Mouse (Mus musculus) limb, embryonic 14.5 days (tissue): ENCODE measurements around the gene Igsf8. TPM values are rescaled to one million over a fixed set of nuclear protein-coding genes. Genes with fewer than 3 reads are reported as not detected.

Source experiments
- ATAC-seq: fragments of 200-750 bp; cut with Nextera tagmentation; 2 replicates; pipeline ENCODE4 v1.8.0; 2017; ENCODE audit warnings: low read depth, moderate number of reproducible peaks, moderate TSS enrichment; ENCODE audit not compliant: low FRiP score
- DNase-seq: peaks from one replicate; pipeline ENCODE4 v3.0.0-alpha.2; 2015; ENCODE audit warnings: low spot score
- H3K27ac ChIP-seq: fragments of 300-500 bp; sonication (generic); replicated peaks from 2 replicates; pipeline ENCODE4 v1.5.1; 2014; ENCODE audit warnings: low read depth, mild to moderate bottlenecking, low read length, moderate library complexity, mixed read lengths
- H3K27me3 ChIP-seq: fragments of 300-500 bp; sonication (generic); 2 replicates; pipeline ENCODE4 v1.6.1; 2014; ENCODE audit warnings: low read length, mixed read lengths; ENCODE audit not compliant: control insufficient read depth, insufficient read depth
- H3K36me3 ChIP-seq: fragments of 300-500 bp; sonication (generic); 2 replicates; pipeline ENCODE4 v1.6.1; 2014; ENCODE audit warnings: mild to moderate bottlenecking, low read length, moderate library complexity, mixed read lengths; ENCODE audit not compliant: control insufficient read depth, insufficient read depth
- H3K4me1 ChIP-seq: fragments of 300-500 bp; sonication (generic); 2 replicates; pipeline ENCODE4 v1.6.1; 2014; ENCODE audit warnings: antibody characterized with exemption, low read length, mixed read lengths; ENCODE audit not compliant: control insufficient read depth, insufficient read depth
- H3K4me2 ChIP-seq: fragments of 300-500 bp; sonication (generic); replicated peaks from 2 replicates; pipeline ENCODE4 v1.6.1; 2014; ENCODE audit warnings: low read depth, mild to moderate bottlenecking, low read length, moderate library complexity; ENCODE audit not compliant: severe bottlenecking
- H3K4me3 ChIP-seq: fragments of 300-500 bp; sonication (generic); replicated peaks from 2 replicates; pipeline ENCODE4 v1.5.1; 2014; ENCODE audit warnings: low read length
- H3K9ac ChIP-seq: fragments of 300-500 bp; sonication (generic); 2 replicates; pipeline ENCODE4 v1.6.1; 2014; ENCODE audit warnings: mild to moderate bottlenecking, low read depth, low read length, moderate library complexity; ENCODE audit not compliant: severe bottlenecking
- H3K9me3 ChIP-seq: fragments of 300-500 bp; sonication (generic); 2 replicates; pipeline ENCODE4 v1.6.1; 2016; ENCODE audit warnings: low read length; ENCODE audit not compliant: control insufficient read depth
- POLR2A ChIP-seq: fragments of 200-500 bp; IDR thresholded peaks from 2 replicates; pipeline ENCODE4 v1.8.0; 2012; ENCODE audit warnings: inconsistent platforms, mild to moderate bottlenecking, moderate library complexity, borderline replicate concordance; ENCODE audit not compliant: insufficient read depth, insufficient read length; ENCODE audit errors: extremely low read depth
- WGBS: fragments of 180-500 bp; shearing (Covaris S2); extraction: QIAGEN DNeasy Blood & Tissue Kit; methylation state at CpG from one replicate; pipeline ENCODE4 v1.1.7; 2014; 5-methylcytosine and 5-hydroxymethylcytosine counted together
- polyA plus RNA-seq, 2 experiments: library from polyadenylated mRNA; depleted of rRNA in 1 of 2; stranded (reverse) in 1 of 2; unstranded in 1 of 2; fragments of >200 nt; fragmentation: Nextera tagmentation in 1 of 2; extraction: Ambion mirVana in 1 of 2; gene quantifications; 2 replicates each; pipeline versions ENCODE4 v1.2.1 to v1.2.3; 2012 to 2014

The Igsf8 gene
- polyA plus RNA-seq, 2 experiments = 50.1 to 71.4 TPM

DNA sequence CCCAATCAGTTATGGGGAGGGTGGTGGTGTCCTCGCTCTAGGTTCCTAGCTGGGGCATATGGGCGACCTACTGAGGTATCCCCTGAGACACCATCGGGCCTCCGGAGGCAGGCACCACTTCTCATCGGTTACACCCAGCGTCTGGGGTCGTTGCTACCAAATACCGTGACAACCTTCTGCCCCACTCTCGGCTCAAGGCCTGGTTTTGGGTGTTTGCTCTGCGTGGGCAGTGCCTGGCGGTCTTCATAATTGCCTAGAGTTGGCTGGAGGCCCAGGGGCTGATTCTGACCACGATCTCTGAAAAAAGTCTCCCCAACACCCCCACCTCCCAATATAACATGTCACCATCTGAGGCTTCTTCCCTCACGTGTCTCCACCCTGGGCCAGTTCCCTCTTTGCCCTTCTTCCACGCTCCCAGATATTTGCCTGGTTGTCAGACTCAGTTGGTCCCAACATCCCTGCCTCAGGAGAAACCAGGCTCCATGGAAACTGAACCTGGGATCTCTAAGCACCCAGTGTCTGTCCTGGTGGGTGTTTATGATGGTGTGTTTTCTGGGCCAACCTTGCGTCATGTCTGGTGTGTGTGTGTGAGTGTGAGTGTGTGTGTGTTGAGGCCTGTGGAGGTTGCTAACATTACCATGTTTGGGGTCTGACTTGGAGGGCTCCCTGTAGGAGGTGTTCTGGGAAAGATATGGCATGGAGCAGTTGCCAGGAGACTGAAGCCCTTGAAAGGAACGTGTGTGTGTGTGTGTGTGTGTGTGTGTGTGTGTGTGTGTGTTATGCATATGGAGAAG lies 51.5 kb downstream of the Igsf8 start:
- no peaks in the 10 kb centered on the region for H3K9me3 ChIP-seq
- 13% methylated on average over 16 of the region's 16 CpGs for WGBS
- peak overlapping the region; percentile 66 for H3K4me3 ChIP-seq
- peak overlapping the region; percentile 59 for H3K9ac ChIP-seq
- no peak for ATAC-seq
- TF ChIP-seq POLR2A = no peak
- no peaks in the 10 kb centered on the region for H3K27me3 ChIP-seq
- no peak overlapping the region for H3K27ac ChIP-seq
- H3K36me3 ChIP-seq = peaks cover 8% of the 10 kb centered on the region; the same call in 1 of the 2 replicates
- H3K4me1 ChIP-seq = peaks cover 23% of the 10 kb centered on the region
- H3K4me2 ChIP-seq = peak overlapping the region; percentile 96
- DNase-seq = no peak

DNA sequence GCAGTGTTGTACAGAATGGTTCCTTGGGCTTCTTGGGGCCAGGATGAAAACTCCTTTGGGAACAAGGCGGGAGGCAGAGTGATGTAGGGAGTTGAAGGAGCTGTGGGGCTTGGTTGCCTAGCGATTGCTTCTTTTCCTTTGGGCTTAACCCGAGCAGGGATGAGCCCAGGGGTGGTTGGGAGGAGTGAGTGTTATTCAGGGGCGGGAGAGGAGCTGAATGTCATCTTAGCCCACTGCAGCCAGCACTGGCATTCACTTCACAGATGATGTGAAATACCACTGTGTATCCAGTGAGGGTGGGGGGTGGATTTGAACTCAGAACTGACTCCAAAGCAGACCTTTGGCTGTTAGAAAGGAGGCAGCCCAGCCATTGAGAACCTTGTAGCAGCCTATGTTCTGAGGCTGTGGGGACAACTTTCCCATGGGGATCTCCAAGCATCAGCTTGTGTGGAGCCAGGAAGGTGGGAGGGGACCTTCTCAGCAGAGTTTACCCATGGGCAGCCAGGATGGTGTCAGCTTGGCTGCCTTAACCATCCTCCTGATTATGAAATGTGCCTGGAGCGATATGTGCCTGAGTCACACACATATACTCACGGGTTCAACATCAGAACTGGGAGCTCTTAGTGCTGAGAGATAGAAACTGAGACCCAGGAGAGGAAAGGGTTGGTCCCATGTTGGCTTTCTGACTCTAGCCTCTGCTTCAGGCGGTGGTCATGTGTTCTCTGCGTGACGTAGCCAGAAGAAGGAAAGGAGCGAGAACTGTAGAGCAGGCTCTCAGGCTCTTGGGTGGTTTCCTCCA lies 52.4 kb downstream of the Igsf8 start:
- Histone ChIP-seq H3K36me3 (peaks cover 16% of the 10 kb centered on the region), H3K4me2 (peak overlapping the region; percentile 96; the same call in 1 of the 2 replicates), H3K9me3 (no peaks in the 10 kb centered on the region), H3K27me3 (no peaks in the 10 kb centered on the region), H3K27ac (no peak overlapping the region), H3K4me3 (no peak overlapping the region), H3K4me1 (peaks cover 23% of the 10 kb centered on the region), H3K9ac (0 out of 2 replicates have a peak overlapping the region, but pooled peaks have one; percentile 59)
- TF ChIP-seq POLR2A = no peak
- ATAC-seq (no peak), DNase-seq (no peak)
- WGBS = 79% methylated on average over 10 of the region's 10 CpGs

DNA sequence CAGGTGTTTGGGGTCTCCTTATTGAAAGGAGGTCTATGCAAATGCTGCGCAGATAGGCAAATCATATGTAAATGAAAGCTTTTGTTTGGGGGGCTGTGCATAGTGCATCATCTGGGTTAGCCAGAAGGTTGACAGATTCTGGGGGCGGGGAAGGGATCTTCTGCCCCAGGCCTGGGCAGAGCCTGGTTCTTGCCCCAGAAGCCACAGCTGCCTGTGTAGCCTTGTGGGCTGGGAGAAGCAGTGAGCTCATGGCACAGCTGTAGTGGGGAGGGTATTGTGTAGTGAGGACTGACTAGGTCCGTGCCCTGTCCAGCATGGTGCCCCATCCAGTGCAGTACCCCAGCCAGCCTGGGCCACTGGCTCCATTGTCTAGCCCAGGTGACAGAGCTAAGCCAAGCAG lies 53.5 kb downstream of the Igsf8 start:
- DNase-seq (no peak), ATAC-seq (no peak)
- WGBS = 79% methylated on average over 3 of the region's 3 CpGs
- no peak overlapping the region for H3K4me2 ChIP-seq
- no peaks in the 10 kb centered on the region for H3K27me3 ChIP-seq
- H3K36me3 ChIP-seq = peaks cover 26% of the 10 kb centered on the region
- H3K9ac ChIP-seq = no peak overlapping the region
- no peak overlapping the region for H3K4me3 ChIP-seq
- no peaks in the 10 kb centered on the region for H3K9me3 ChIP-seq
- H3K27ac ChIP-seq = no peak overlapping the region
- no peak for TF ChIP-seq POLR2A
- H3K4me1 ChIP-seq = peaks cover 17% of the 10 kb centered on the region

DNA sequence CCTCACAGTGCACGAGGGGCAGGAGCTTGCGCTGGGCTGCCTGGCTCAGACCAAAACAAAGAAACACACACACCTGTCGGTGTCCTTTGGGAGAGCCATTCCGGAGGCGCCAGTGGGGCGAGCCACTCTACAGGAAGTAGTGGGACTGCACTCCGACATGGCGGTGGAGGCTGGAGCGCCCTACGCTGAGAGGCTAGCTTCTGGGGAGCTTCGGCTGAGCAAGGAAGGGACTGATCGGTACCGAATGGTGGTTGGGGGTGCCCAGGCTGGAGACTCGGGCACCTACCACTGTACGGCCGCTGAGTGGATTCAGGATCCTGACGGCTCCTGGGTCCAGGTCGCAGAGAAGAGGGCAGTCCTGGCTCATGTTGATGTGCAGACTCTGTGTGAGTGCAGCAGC lies 56.0 kb downstream of the Igsf8 start:
- H3K27ac ChIP-seq = no peak overlapping the region
- H3K4me1 ChIP-seq = peaks cover 12% of the 10 kb centered on the region
- no peak for TF ChIP-seq POLR2A
- no peaks in the 10 kb centered on the region for H3K27me3 ChIP-seq
- no peak overlapping the region for H3K4me2 ChIP-seq
- 58% methylated on average over 18 of the region's 18 CpGs for WGBS
- ATAC-seq = no peak
- H3K4me3 ChIP-seq = no peak overlapping the region
- H3K9ac ChIP-seq = no peak overlapping the region
- H3K36me3 ChIP-seq = peaks cover 31% of the 10 kb centered on the region
- DNase-seq = no peak
- no peaks in the 10 kb centered on the region for H3K9me3 ChIP-seq

DNA sequence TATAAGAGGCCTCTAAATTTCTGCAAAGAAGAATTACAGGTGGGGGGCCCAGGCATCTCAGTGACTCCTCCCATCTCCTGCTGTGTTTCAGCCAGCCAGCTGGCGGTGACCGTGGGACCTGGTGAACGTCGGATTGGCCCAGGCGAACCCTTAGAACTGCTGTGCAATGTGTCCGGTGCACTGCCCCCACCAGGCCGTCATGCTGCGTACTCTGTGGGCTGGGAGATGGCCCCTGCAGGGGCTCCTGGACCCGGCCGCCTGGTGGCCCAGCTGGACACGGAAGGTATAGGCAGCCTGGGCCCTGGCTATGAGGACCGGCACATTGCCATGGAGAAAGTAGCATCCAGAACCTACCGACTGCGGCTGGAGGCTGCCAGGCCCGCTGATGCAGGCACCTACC lies 56.5 kb downstream of the Igsf8 start:
- Histone ChIP-seq H3K4me1 (peaks cover 9% of the 10 kb centered on the region), H3K9ac (no peak overlapping the region), H3K27me3 (no peaks in the 10 kb centered on the region), H3K4me3 (no peak overlapping the region), H3K27ac (no peak overlapping the region), H3K4me2 (no peak overlapping the region), H3K9me3 (no peaks in the 10 kb centered on the region), H3K36me3 (peaks cover 31% of the 10 kb centered on the region)
- no peak for ATAC-seq
- WGBS = 64% methylated on average over 15 of the region's 15 CpGs
- DNase-seq = no peak
- TF ChIP-seq POLR2A = no peak
